Mouse (Mus musculus) liver (tissue): ENCODE data around the gene Arfip1.

Experiments
- DNase-seq: peaks from one replicate; pipeline ENCODE4 v3.0.0-alpha.2; 2020; ENCODE audit warnings: mixed read lengths

The Arfip1 gene

DNA sequence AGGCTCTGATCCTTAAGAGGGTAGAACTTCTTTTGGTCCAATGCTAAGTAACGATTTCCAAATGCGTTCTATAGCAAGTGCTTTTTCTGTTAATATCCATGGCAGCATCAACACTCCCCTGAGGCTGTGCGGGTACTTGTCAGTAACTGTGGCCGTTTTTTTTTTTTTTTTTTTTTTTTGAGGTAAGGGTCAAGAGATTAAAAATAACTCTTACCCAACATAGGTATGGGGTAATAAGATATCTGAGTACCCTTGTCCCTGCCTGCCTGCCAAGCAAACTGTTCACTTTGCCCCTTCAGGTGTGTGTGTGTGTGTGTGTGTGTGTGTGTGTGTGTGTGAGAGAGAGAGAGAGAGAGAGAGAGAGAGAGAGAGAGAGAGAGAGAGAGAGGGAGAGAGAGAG, 98.1 kb downstream of the Arfip1 start:
- DNase-seq = no peak

GRCm38 (mm10) chr3:84482121-84482520, 100.3 kb downstream of the Arfip1 start:
- DNase-seq = no peak

DNA sequence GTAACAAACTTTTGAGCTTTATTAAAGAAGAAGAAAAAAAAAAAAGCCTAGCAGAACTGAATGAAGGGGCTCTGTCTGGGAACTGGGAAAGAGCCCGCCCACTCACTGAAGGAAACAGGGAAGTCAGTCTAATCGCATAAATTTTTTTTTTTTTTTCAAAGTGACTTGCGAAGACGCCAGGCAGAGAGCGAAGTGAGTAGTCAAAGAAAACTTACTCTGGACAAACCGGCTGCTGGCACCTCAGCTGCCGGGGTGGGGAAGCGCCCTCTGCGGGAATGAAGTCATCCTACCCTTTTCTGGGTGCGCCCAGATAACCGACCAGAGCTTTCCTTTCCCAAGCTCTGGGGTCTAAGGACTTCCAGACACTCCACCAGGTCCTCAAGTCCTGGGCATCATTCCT, 101.3 kb downstream of the Arfip1 start:
- peak; percentile 82 for DNase-seq

DNA sequence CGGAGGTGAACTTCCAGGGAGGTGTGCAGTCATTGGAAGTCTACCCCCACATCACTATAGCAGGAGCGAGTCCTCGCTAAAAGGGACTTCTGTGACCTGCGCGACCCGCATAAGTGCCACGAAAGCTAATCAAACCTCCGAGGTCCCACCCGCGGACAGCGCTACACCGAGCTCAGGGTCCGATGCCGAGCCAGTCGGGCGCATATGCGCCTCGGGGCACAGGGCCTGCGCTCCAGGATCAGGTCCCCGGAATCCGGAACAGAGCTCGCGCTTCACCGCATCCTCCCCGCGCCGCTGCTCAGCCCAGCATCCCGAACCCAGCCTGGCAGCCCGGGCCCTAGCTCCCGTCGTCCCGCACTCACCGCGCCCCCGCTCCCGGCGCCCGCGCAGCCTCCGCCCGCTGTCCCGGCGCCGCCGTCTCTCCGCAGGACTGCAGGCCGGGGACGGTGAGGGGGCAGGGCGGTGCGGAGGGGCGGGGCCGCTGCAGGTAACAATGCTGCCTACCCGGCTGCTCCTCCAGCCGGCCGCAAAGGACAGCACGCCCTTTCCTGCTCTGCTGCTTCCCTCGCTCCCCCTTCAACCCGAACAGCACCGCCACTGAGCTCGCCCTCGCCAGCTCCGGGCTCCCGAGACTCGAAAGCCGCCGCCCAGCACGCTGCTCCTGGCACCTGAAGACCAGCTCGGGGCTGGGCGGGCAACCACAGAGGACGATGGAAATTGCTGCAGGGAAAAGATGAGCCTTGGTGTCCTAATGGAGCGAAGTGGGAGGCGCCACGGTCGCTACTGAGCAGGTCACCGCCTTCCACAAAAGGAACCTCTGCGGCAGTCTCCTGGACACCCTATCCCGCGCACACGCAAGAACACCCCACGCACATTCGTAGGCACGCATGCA, 102.2 kb downstream of the Arfip1 start, which contains the start of gene Fhdc1:
TSS of gene Fhdc1 (minus strand) at position 424 of the 892 bp plus-strand sequence.
- DNase-seq = peak; percentile 87

DNA sequence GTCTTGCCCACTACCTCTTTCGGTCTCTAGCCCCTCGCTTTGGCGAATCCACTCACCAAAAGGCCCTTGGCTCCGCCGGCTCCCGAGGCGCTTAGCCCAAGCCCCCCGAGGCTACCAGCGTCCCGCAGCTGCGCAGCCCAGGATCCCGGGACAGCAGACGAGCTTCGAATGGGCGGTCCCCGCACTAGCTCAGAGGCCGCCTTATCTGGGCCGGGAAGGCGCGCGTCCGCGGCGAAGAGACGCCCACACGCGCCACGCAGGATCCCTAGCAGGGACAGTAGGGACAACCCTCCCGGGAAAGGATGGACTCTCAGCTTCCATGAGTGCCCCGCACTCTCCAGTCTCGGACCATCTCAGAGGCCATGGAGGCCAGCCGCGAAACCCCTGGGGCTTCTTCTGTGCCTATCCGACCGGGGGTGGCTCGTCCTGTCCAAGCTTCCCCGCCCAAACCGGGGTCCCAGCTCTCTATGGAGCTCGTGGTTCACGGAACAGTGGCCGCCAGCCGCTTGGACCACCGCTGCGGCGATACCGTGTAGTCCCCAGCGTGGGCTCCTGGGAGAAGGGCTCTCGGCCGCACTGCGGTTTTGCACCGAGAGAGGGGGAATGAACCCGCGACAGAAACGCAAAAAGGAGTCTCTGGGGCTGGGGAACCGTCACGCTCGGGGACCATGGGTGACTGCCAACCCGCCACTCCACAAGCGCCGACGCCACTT, 103.0 kb downstream of the Arfip1 start:
- peak; percentile 91 for DNase-seq

DNA sequence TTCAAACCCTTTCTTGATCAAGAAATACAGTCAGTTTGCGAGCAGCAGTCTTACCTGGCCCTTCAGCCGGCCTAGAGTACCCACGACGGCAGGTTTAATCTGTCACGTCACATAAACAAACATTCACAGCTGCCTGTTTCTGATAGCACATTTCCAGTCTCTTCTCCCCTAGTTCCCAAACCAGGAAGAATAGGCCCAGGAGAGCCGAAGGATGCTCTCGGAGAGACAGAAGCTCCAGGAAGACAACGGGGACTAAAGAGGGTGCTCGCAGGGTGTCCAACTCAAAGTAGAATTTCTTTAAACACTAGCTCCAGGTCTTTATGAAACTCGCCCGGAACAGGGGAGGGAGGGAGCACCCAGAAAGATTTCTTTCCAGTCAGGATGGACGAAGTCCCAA, 103.5 kb downstream of the Arfip1 start:
- DNase-seq = peak; percentile 68

DNA sequence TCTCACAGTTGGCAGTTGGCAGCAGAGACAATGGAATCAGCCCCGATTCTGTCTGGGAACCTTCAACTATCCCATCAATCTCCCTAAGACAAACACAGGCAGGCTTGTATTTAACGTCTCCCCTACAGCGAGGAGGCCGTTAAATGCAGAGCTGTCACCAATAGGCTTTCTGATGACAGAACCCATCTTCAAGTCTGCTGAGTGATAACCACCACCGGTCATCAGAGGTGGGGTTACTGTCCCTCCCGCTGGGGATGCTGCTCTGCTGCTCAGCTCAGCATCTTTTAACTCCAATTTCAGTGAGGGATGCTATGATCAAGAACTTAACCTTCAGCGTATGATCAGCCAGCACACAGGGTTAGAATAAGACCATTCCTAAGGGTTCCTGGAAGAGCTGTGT, 104.2 kb downstream of the Arfip1 start:
- peak; percentile 83 for DNase-seq

GRCm38 (mm10) chr3:84477498-84477897, 104.9 kb downstream of the Arfip1 start:
- no peak for DNase-seq

DNA sequence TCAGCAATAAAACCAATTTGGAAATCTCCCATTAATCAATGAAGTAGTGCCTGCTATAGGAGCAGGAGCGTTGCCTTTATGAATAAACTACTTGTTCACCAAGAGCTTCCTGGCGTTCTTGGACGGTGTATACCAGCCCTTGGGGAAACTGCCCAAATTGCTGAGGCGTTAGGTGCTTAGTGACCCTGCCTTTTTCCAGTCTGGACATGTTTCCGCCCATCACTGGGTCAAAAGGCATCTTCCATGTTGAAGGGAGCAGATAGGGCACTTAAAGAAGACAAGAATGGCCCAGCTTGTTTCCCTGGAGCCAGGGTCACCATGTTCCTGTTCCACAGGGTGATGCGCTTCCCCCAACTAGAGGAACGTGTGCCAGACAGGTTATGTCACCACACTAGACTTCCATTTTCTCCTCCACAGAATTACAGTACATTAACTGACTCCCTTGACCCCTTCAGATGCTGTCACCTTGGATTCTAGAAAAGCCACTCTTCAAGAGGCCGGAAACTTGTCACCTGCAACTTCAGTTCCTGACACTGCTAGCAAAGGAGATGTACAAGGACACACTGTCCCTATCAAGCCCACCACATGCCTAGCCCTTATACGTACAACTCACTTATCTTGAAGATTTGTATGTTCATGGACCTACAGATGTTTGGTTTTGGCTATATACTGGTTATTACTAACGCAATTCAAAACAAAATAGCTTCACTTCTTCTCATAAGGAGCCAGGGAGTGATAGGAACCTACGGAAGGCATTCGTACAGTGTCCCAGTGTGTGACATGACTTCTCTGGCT, 107.2 kb downstream of the Arfip1 start:
- DNase-seq = no peak

GRCm38 (mm10) chr3:84474398-84474797, 108.0 kb downstream of the Arfip1 start:
- no peak for DNase-seq

DNA sequence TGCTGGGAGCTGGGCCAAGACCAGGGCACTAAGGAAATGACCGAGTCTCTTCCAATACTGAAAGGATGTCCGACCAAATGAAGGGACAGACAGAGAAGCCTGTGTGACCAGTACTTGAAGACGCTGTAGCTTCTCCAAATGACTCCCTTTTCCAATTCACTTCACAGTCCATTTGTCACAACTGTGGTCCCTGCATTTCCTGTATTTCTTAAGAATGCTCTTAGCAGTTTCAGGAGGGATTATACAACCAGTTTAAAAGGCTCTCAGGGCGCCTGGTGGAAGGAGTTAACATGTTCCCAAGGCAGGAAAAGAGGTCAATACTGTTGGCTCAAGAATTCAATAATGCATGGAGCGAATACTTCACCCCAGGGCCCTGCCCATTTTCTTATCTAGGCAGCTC, 109.5 kb downstream of the Arfip1 start:
- no peak for DNase-seq

- no peak for DNase-seq
Observed at GRCm38 (mm10) chr3:84472527-84472926, 109.9 kb downstream of the Arfip1 start.

DNA sequence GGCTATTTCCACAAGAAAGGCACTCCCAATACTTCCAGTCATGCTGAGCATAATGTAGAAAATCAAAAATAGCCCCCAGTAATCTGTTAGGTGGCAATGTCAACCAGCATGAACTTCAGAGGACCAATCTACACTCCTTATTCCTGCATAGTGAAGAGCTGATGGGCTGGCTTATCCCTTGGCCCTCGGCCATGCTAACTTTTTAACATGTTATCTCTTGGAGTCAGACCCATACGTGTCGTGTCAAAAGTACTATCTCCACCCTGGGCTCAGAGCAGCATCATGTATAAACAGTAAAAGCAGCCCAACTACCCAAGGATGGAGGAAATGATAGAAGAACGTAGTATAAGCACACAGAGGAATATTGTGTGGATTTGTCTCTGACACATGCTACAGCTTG, 111.3 kb downstream of the Arfip1 start:
- DNase-seq = peak; percentile 82

- peak; percentile 60 for DNase-seq
Observed at GRCm38 (mm10) chr3:84468111-84468453, 114.3 kb downstream of the Arfip1 start.

- DNase-seq = no peak
Observed at GRCm38 (mm10) chr3:84467419-84468110, 114.9 kb downstream of the Arfip1 start.

- DNase-seq = peak; percentile 50
Observed at GRCm38 (mm10) chr3:84465822-84466500, 116.5 kb downstream of the Arfip1 start.

DNA sequence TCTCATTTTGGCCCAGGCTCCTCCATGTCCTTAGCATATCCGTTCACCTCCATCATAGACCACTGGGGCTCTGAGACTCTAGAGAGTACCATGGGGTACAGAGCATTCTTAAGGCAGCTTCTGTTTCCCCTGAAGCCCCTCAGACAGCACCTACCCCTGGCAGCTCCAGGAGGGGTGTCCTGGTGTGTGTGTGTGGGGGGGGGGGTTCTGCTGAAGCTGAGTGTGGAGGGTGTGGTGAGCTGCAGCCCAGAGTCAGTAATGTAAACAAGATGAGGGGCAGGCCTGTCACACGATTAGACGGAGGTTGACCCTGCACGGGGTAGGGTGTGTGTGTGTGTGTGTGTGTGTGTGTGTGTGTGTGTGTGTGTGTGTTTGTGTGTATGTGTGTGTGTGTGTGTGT, 120.7 kb downstream of the Arfip1 start:
- peak; percentile 68 for DNase-seq

GRCm38 (mm10) chr3:84460952-84461351, 121.5 kb downstream of the Arfip1 start:
- peak; percentile 87 for DNase-seq

DNA sequence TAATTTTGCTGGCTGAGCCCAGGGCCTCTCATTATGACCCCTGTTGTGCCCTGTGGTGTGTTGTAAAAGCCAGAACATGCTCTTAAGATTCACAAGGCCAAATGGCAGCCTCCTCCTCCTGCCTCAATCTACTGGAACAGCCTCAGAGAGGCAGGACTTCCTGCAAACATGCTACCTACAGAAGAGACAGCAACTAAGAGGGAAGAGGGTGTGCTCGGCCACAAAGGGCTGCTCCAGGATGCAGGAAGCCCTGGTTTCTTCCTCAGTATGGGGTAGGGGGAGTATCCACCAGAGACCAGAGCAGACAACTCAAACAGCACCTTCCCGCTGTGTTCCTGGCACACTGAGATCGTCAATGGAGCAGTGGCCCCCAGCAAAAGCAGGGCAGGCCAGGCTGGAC, 121.9 kb downstream of the Arfip1 start:
- DNase-seq = no peak

- DNase-seq = peak; percentile 71
Observed at GRCm38 (mm10) chr3:84455733-84456417, 126.5 kb downstream of the Arfip1 start.

- DNase-seq = no peak
Observed at GRCm38 (mm10) chr3:84450651-84451050, 131.8 kb downstream of the Arfip1 start.
